Mouse (Mus musculus): ENCODE results near the gene Rnase4.

Gene Rnase4

GRCm38 (mm10) chr14:51088166-51088969 is 2.5 kb upstream of the Rnase4 start:
- peak in 1 of 2 experiments; percentile 82 for DNase-seq (ENCODE audit: low spot score in 2 of 2)

- peak; percentile 90 to 95 for DNase-seq (ENCODE audit: low spot score in 2 of 2)
Observed at GRCm38 (mm10) chr14:51088970-51089673, 1.8 kb upstream of the Rnase4 start.

DNA sequence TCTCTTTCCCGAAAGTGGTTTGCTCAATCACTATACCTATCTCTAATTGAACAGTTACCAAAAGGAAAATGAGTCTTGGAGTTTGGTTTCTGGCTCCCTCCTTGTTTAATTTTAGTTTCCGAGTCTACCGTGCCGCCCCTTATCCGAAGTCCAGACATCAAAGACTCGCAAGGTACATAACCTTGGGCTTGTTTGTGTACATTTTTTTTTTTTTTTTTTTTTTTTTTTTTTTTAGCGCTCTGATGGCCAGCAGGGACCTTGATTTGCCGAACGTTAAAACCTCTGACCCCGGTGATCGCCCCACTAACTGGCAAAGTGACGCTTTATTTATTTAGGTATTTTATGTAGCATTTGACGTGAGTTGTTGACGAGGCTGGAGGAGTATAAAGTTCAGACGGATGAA is 1.2 kb upstream of the Rnase4 start:
- no peak for DNase-seq (ENCODE audit: low spot score in 2 of 2)

- DNase-seq (ENCODE audit: low spot score in 2 of 2), result peak in 1 of 2 experiments; percentile 82
Observed at GRCm38 (mm10) chr14:51090077-51090781, 648 bp upstream of the Rnase4 start.

DNA sequence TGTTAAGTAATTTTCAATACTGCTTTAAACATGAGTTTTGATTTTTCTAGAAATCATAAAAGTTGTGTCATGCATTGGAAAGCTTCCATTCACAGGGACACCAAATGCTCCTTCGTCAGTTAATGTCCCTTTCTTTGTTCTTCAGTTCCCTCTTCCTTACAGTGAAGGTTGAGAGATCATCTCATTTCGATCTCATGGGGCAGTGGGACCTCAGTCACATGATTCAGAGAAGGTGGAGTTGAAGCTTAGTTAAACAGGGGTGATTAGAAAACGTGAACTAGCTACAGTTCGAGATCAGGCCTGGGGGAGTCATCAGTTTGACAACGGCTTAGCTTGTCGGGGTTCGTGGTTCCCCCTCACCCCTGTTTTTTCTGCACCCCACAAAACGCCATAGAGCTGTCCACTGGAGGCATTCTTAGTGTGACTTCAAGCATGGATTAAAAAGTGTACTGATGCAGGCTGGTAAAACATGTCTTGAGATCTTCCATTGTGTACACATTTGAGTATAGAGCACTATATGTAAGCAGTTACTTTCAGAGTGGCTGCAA is 1.3 kb downstream of the Rnase4 start:
- DNase-seq (ENCODE audit: low spot score in 2 of 2), result no peak

GRCm38 (mm10) chr14:51093496-51093895 is 2.6 kb downstream of the Rnase4 start:
- DNase-seq (ENCODE audit: low spot score in 2 of 2), result no peak

- peak in 1 of 2 experiments; percentile 32 for DNase-seq (ENCODE audit: low spot score in 2 of 2)
Observed at GRCm38 (mm10) chr14:51094096-51094875, 3.4 kb downstream of the Rnase4 start.

GRCm38 (mm10) chr14:51094921-51095320 is 4.0 kb downstream of the Rnase4 start:
- DNase-seq (ENCODE audit: low spot score in 2 of 2), result no peak

DNA sequence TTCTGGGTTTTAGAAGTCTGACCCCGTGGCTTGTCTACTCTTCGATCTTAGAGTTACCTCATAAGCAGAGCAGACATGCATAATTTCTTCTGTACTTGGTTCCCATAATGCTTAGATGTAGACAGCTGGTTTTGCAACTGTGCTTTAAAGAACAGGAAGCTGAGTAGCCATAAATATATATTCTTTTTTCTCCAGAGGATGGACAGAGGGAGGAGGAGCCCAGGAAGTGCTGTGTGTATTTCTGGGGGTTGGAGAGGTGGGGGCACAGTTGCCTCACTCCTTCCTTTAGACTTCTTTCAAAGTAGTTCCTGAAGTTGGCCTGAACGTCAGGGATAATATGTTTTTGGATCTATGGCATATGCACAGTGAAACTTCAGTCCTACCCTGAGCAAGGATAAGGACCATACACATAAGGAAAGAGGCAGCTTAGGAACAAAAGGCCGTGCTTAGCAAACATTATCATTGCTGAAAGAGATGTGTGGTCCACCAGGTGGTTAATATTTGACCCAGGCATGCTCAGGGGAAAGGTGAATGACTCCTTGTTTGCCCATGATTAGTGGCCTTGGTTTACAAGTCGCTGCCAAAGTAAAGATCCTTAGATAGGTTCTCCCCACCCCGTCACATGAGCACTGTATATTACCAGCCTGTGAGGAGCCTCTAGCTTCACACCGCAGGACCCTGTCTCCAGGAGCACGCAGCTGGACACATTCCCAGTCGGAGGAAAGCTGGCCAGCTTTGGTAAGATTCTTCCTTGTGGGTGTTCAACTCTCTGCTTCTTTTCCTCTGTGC is 5.1 kb downstream of the Rnase4 start:
- no peak for DNase-seq (ENCODE audit: low spot score in 2 of 2)

GRCm38 (mm10) chr14:51098300-51098699 is 7.4 kb downstream of the Rnase4 start:
- DNase-seq (ENCODE audit: low spot score in 2 of 2), result peak; percentile 47 to 72

- no peak for DNase-seq (ENCODE audit: low spot score in 2 of 2)
Observed at GRCm38 (mm10) chr14:51098921-51099320, 8.0 kb downstream of the Rnase4 start.

DNA sequence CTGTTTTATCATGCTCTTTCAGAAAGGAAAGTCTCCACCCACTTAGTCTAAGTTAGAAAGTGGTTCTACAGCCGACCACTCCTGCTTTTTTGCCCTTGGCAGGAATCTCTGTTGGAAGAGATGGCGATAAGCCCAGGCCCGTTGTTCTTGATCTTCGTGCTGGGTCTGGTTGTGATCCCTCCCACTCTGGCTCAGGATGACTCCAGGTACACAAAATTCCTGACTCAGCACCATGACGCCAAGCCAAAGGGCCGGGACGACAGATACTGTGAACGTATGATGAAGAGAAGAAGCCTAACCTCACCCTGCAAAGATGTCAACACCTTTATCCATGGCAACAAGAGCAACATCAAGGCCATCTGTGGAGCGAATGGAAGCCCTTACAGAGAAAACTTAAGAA is 10.4 kb downstream of the Rnase4 start:
- no peak for DNase-seq (ENCODE audit: low spot score in 2 of 2)

- peak in 1 of 2 experiments; percentile 59 for DNase-seq (ENCODE audit: low spot score in 2 of 2)
Observed at GRCm38 (mm10) chr14:51103217-51103616, 12.3 kb downstream of the Rnase4 start.

DNA sequence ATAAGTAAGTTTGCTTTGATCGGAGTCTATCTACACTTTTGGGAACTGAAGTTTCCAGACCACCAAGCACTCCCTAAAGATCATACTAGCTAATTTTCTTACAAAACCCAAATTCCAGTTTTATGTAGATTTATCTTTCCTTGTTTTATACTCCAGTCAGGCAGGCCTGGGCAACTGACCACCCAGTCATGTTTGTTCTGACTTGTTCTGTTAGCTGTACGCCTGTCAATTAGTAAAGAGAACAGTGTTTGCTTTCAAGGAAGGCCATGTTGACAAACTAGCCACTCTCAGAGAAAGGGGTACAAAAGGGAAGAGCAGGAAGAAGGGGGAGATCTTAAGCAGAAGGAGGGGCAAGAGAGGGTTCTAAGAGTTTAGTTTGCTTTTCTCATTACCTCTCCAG is 13.5 kb downstream of the Rnase4 start:
- DNase-seq (ENCODE audit: low spot score in 2 of 2), result no peak

DNA sequence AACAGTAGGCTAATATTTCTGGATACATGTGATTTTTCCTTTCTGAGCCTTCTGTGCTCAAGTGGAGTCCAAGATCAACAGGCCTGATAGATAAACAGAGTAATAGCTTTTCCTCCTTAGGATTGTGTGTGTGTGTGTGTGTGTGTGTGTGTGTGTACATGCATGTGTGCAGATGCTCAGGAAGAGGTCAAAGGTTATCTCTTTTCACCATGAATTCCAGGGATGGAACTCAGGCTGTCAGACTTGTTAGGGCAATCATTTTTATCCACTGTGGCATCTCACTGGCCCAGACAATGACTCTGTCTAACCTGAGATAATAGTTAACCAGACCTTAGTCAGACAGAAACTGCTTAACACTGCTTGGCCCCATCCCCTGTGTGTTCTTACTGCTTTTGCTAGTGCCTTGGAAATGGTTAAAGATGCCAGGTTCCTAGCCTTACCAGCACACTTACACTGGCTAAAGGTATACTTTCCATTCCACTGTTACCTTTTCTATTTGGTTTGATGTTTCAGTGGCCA is 15.6 kb downstream of the Rnase4 start:
- no peak for DNase-seq (ENCODE audit: low spot score in 2 of 2)

GRCm38 (mm10) chr14:51111966-51112365 is 21.1 kb downstream of the Rnase4 start:
- DNase-seq (ENCODE audit: low spot score in 2 of 2), result no peak

DNA sequence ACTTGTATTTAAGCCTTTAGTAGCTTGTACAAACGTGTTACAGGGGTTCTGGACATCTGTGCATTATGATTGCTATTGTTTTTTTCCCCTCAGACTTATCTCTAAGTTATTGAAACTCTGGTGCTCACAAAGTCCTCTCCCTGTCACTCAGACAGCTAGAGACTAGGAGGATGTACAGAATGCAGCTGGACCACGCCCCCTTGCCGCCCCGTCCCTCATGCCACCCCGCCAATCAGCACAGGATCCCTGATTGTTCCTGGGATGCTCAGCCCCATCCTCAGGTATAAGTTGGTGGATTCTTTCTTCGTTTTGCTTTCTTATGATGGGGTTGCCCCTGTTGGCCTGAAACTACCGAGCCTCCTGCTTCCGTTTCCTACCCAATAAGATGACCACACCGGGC is 22.6 kb downstream of the Rnase4 start:
- no peak for DNase-seq (ENCODE audit: low spot score in 2 of 2)

DNA sequence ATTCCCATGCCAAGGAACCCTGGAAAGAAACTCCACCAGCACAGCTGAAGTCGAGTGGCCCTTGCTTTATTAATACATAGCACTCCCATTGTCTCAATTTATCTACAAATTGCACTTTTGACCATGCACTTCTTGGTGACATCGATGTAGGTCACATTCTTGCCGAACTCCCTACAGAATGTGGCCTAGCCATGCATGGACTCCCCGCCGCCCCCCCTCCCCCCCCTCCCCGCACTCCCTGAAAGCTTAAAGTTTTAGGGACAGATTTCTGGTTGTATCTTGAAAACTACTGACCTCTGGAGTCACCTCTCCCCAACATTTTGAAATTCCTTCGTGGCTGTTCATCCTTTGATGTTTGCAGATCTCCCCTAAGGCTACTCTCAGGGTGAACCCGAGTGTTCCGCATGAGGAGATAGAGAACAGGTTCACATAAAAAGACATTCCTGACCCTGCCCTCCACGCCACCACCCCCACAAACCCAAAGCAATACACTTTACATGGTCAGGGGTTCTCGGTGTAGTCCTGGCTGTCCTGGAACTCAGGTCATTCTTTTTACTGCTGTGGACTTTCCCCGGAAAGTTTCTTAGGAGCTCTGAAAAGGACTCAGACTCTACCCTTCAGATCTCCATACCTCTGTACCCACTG is 23.2 kb downstream of the Rnase4 start, which contains the start of gene Eddm3b:
Eddm3b (plus strand) TSS at position 511 of the 645 bp plus-strand sequence.
- no peak for DNase-seq (ENCODE audit: low spot score in 2 of 2)

DNA sequence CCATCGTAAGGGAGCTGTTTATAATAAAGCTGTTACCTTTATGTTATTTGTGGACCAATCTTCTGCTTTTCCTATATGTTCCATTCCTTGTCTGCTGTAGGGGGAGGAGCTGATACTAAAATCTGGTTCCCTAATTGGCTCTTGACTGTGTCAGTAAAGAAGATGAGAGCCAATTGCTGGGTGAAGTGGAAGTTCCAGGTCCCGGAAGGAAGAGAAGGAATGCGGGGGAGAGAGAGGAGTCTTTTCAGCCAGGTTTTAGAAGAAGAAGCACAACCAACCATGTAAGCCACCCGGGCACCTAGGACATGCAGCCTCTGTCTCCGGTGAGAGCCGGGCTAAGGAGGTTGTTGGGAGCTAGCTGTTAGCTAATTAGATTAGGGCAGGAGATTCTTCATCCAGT is 34.8 kb downstream of the Rnase4 start:
- no peak for DNase-seq (ENCODE audit: low spot score in 2 of 2)
